Mouse (Mus musculus) bone marrow macrophage, adult 2 months (primary cell): Measurements from ENCODE around the gene Qsox1. TPM values are rescaled to one million over a fixed set of nuclear protein-coding genes. Genes with fewer than 3 reads are reported as not detected.

Experiments
- H3K27ac ChIP-seq: 2 replicates; pipeline ENCODE4 v1.5.1; 2012; ENCODE audit warnings: low read depth, low read length; ENCODE audit not compliant: insufficient read depth
- H3K4me1 ChIP-seq: 2 replicates; pipeline ENCODE4 v1.6.1; 2012; ENCODE audit warnings: low read length; ENCODE audit not compliant: control insufficient read depth, insufficient read depth
- H3K4me3 ChIP-seq: 2 replicates; pipeline ENCODE4 v1.5.1; 2012; ENCODE audit warnings: mild to moderate bottlenecking, low read length, moderate library complexity; ENCODE audit not compliant: insufficient read depth
- CTCF ChIP-seq: IDR thresholded peaks from 2 replicates; pipeline ENCODE4 v1.5.1; 2012; ENCODE audit warnings: low read depth, mild to moderate bottlenecking, low read length, moderate library complexity
- POLR2A ChIP-seq: IDR thresholded peaks from 2 replicates; pipeline ENCODE4 v1.6.1; 2012; ENCODE audit warnings: mild to moderate bottlenecking, low read depth, low read length, borderline replicate concordance
- polyA plus RNA-seq: library from polyadenylated mRNA; stranded (reverse); fragments of >200 nt; gene quantifications from 2 replicates; pipeline ENCODE4 v1.2.4, GENCODE M21; 2012; ENCODE audit not compliant: missing spikeins, insufficient read depth, insufficient read length

Qsox1 gene
- polyA plus RNA-seq, 1 experiment: 15.7 TPM

DNA sequence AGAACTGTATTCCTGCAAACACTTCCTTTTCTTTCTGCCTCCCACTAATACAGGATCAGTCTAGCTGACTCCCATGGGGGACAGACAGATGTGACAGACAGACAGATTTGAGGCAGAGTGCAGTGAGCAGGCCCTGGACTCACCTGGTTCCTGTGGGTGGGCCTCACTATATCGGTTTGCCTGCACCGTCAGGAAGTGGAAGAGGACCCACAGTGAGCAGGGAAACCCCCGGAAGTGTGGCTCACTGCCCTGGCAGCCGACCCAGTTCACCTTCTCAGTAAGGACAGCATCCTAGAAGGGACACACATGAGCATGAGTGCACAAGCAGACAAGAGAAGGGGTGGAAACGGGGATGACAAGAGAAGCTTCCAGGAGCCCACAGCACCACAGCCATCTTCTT, 30.3 kb downstream of the Qsox1 start:
- no peak overlapping the region for H3K4me3 ChIP-seq
- TF ChIP-seq CTCF (no peak), POLR2A (no peak)
- H3K4me1 ChIP-seq: no peaks in the 10 kb centered on the region
- no peak overlapping the region for H3K27ac ChIP-seq

DNA sequence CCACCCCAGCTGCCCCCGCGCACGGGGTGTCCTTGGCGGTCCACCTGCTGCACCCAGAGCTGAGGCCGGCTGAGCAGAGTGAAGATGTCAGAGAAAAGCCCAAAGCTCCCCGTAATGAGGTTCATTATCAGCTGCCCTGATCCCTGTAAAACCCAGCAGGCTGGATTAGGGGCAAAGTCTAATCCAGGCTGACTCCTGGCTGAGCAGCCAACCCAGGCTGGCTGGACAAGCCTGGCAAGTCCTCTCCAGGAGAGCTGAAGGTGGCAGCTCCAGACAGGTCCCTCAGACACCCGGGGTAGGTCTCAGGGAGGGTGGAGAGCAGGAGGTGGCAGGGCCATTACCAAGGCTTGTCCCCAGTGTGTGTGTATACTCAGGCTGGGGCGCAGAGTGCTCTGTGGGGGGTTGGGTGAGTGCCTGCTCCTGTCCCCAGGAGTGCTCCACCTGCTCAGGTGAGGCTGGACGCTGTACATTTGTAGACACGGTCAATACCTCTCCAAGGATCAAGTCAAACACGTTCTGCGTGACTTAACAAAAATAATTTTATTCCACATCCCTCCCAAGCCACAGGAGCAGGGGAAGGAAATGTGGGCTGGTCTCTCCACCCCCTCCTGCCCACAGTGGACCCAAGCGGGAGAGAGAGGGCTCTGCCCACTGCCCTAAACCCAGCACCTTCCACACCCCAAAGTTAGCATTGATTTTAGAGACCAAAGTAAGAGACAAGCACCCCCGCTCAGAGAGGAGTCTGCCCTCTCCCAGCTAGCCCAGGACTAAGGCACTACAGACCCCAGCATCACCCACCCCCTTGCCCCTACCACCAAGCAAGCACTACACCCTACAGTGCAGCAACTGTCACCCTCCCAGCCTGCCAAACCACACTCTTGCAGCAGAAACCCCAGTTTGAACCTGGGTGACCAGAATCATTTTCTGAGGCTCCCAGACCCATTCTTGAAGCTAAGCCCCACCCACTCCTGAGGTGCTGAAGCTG, 34.8 kb downstream of the Qsox1 start:
- Histone ChIP-seq H3K4me3 (no peak overlapping the region), H3K4me1 (no peaks in the 10 kb centered on the region), H3K27ac (no peak overlapping the region)
- no peak for TF ChIP-seq CTCF
- no peak for TF ChIP-seq POLR2A

DNA sequence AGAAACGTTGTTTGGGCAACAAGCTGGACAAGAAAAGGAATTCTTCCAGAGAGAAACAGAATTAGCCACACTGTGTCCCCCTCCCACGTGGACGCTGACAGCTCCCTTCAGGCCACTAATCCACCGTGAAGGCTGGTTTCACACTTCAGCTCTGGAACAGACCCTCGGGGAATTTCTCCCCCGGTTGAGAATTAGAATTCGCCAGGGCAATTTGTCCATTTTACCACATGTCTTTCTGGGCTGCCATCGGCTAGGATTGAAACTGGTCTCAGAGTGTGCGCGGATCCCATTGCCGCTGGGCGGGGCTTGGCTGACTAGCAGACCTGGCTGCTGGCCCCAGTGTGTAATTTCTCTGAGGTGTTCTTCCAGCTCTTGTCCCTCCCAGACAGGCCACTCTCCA, 53.5 kb downstream of the Qsox1 start:
- Histone ChIP-seq H3K4me1 (no peaks in the 10 kb centered on the region), H3K27ac (no peak overlapping the region), H3K4me3 (no peak overlapping the region)
- no peak for TF ChIP-seq CTCF
- no peak for TF ChIP-seq POLR2A

DNA sequence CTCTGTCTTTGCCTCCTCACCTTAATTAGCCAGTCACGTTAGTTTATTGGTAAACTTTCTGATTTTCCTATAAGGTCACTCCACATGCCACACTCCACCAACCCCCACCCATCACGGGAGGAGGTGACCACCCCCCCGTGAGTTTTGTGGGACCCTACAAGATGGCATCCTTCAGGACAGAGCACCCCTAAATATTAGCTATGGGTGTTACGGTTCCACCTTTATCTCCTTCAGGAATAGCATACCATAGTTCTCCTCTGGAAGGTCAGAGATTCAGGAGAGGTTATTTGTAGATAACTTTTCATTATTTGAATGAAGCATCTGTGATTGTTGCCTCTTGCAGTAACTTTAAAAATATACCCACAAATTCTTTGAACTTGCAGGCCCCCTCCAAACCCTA, 54.0 kb downstream of the Qsox1 start:
- TF ChIP-seq CTCF: no peak
- TF ChIP-seq POLR2A: no peak
- no peak overlapping the region for H3K4me3 ChIP-seq
- H3K4me1 ChIP-seq: no peaks in the 10 kb centered on the region
- H3K27ac ChIP-seq: no peak overlapping the region

DNA sequence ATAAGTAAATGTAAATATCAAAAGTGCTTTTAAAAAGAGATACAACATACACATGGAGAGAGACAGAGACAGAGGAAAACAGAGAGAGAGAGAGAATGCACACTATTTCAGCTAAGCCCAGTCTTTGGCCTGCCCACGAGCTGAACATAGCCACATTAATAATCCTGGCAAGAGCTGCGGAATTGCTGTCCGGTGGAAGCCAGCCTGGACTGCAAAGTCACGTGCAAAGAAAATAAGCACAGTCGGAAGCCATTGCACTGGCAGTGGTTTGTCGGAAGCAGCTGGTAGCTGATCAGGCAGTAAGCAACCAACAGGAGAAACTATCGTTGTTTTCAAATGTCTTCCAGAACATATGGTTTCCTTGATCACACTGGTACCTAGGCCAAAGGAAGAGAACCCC, 55.1 kb downstream of the Qsox1 start:
- H3K4me3 ChIP-seq: no peak overlapping the region
- no peak overlapping the region for H3K27ac ChIP-seq
- no peaks in the 10 kb centered on the region for H3K4me1 ChIP-seq
- TF ChIP-seq POLR2A: no peak
- TF ChIP-seq CTCF: no peak

DNA sequence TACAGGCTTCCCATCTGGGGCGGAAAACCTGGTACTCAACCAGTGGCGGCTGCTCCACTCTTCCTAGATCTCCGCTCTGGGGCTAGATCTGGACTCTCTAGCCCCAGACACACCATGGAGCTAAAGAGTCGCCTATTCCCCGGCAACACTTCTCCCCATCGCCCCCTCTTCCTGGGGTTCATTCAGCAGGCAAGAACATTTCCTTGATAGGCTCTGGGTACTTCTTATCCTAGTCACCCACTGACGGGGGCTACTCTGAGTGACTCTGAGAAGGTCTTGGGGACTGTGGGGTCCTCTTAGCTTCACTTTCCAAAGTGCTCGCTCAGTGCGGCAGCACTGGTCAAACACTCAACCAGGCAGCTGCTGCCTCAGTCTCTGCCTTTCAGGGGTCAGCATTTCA, 59.3 kb downstream of the Qsox1 start:
- no peaks in the 10 kb centered on the region for H3K4me1 ChIP-seq
- H3K4me3 ChIP-seq: no peak overlapping the region
- TF ChIP-seq POLR2A: no peak
- no peak for TF ChIP-seq CTCF
- H3K27ac ChIP-seq: no peak overlapping the region

DNA sequence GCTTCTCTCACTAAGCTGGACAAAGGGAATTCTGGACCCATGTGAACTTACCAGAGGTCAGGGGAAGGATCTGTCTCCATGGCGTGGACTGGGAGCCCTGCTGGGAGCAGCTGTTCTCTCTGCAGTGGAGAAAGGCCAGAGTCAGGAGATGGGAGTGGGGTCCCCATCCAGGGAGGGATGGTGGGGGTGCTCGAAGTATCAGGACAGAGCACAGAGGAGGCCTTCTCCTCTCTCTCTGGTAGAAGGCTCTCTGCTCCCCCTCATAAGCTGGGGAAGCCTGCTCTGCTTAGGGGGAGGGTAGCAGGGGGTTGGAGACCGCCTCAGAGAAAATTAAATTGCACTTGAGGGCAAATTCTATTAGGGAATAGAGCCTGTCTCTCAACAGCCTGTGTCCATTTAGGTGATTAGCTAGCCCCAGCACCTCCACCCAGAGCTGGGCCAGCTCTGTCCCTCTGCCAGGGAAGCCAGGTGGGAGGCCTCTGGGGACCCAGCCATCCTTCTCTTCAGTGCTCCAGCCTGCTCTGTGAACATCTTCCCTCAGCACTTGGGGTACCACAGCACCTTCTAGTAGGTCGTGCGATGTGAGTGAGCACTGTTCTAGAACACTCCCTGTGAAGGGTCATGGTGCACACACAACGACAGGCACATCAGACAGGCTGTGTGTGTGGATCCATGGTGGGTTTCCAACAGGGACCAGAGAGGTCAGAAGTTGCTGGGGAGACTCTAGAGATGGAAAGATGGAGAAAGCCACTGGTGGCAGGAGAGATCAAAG, 61.0 kb downstream of the Qsox1 start, which contains the start of gene Lhx4:
TSS of gene Lhx4 (minus strand) at position 201 of the 772 bp plus-strand sequence.
- H3K27ac ChIP-seq: no peak within 1 kb of the TSS
- TF ChIP-seq POLR2A: no peak
- TF ChIP-seq CTCF: no peak
- no peaks in the 10 kb centered on the region for H3K4me1 ChIP-seq
- H3K4me3 ChIP-seq: no peak within 1 kb of the TSS

DNA sequence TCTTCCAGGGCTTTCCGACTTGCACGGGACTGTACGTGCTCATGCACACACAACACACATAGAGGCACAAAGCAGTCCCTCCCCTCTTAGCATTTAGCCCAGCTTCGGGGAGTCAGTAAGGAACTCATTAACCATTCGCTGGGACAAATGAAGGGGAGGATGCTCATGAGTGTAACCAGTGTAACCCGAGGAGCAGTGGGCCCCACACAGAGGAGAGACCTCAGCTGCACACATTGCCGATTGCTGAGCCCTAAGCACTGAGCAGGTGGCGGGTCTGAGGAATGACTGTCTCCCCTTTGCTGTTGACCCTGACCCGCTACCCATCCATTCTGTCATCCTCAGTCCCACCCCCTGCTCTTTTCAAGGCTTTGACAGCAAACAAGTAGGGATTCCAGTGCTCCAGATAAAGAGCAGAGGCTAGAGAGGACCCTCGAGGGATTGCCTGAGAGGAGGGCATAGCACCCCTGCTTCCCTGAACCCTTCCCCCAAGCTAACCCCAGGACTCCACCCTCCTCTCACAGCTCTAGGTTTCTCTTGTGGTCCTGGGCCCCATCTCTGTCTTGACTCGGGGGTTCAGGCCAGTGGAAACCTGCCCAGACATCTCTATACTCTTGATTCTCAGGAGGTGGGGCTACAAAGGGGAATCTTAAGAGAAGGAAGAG, 62.0 kb downstream of the Qsox1 start:
- TF ChIP-seq POLR2A (no peak), CTCF (no peak)
- H3K4me3 ChIP-seq: no peak overlapping the region
- H3K4me1 ChIP-seq: no peaks in the 10 kb centered on the region
- H3K27ac ChIP-seq: no peak overlapping the region

DNA sequence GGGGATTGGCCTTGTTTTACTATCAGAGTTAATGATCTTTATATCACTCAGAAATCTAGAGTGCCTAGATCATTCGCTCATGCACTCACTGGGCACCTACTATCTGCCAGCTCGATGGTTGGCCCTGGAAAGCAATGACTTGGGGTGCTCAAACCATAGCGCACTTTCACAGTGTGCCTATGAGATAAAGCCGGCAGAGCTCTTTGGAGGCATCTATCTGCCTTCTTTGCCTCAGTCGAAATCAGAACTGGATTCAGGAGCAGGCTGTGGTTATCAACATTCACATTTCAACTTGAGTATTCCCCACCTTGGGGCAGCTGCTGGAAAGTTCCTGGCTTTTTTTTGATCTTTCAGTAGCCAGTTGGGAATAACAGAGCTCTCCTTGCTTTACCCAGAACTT, 64.8 kb downstream of the Qsox1 start:
- Histone ChIP-seq H3K4me1 (no peaks in the 10 kb centered on the region), H3K4me3 (no peak overlapping the region), H3K27ac (no peak overlapping the region)
- TF ChIP-seq POLR2A: no peak
- no peak for TF ChIP-seq CTCF

DNA sequence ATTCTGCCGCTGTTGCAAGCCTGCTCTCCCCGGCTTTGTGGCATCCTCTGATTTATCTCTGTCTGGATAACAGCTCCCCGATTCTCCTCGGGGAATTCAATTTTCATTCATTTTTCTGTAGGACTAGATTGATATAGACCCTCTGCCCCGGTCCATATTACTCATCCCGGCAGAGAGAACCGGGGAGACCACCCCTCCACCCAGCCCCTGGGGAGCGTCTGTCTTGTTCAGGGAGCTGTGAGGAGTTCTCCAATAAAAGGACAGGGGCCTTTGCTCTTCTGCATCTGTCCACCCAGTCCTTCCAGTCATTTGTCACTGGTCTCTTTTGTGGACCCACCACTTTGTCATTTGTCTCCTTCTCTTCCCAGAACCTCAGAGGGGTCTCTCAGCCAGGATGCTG, 65.7 kb downstream of the Qsox1 start:
- peaks cover 2% of the 10 kb centered on the region; the same call in 1 of the 2 replicates for H3K4me1 ChIP-seq
- H3K27ac ChIP-seq: no peak overlapping the region
- TF ChIP-seq CTCF (no peak), POLR2A (no peak)

More for the DNA sequence above, 65.7 kb downstream of the Qsox1 start:
- H3K4me3 ChIP-seq: no peak overlapping the region
